Mouse (Mus musculus) kidney, postnatal 10 days (tissue): ENCODE data around the gene M6pr.
A peak's percentile ranks its signal among the peaks of the same experiment; 100 is the strongest.

Source experiments
- DNase-seq: peaks from one replicate; pipeline ENCODE4 v3.0.0; 2021; ENCODE audit warnings: mixed read lengths

The M6pr gene

GRCm38 (mm10) chr6:122308505-122309393, at the start of gene M6pr:
Gene M6pr, plus strand, starts transcription at chr6:122308720.
- DNase-seq = peak; percentile 95

- no peak for DNase-seq
These were observed 46.0 kb upstream of the M6pr start for GRCm38 (mm10) chr6:122262543-122262942.

- DNase-seq = peak; percentile 69
These were observed 40.0 kb upstream of the M6pr start for GRCm38 (mm10) chr6:122268561-122268960.

- no peak for DNase-seq
These were observed 39.4 kb upstream of the M6pr start for GRCm38 (mm10) chr6:122269170-122269569.

- DNase-seq = no peak
These were observed 38.4 kb upstream of the M6pr start for GRCm38 (mm10) chr6:122270152-122270551.

DNA sequence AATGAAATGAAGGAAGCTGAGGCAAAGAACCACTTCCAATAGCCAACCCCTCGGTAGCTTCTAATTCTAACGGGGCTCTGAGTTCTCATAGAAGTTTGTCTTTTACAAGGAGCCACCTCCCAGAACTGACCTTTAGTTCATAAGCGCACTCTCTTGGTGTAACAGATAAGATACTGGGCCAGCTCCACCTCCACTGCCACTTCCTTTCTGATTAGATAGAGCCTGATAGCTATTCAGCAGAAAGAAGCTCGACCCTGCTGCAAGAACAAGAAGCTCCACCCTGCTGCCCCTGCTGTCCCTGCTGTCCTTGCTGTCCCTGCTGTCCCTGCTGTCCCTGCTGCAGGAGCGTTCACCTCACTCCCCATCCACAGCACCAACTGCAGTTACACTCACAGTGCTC, 34.0 kb upstream of the M6pr start:
- no peak for DNase-seq

DNA sequence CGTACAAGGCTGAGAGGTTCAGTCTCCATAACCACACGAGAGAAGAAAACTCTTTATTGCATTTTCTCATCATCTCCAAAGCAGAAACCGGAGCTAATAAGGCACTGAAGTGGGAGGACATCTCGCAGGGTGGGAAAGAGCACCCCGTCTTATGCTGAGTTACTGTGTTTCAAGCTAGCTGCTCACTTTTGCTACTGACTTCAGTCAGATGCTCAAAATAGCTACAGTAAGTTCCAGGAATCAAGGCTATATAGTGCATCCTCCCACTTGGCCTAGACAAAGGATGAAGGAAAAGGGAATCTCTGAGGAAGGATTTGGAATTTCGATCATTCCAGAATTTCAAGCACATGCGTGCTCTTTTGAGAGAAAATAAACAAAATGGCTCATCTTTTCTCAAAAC, 32.0 kb upstream of the M6pr start:
- no peak for DNase-seq

- no peak for DNase-seq
These were observed 25.7 kb upstream of the M6pr start, which contains the start of gene Klrg1 for GRCm38 (mm10) chr6:122282782-122283181. Gene Klrg1, minus strand, starts transcription at chr6:122282882.

GRCm38 (mm10) chr6:122283429-122283828, 25.1 kb upstream of the M6pr start:
- DNase-seq = no peak

- no peak for DNase-seq
These were observed 24.2 kb upstream of the M6pr start for GRCm38 (mm10) chr6:122284304-122284703.

DNA sequence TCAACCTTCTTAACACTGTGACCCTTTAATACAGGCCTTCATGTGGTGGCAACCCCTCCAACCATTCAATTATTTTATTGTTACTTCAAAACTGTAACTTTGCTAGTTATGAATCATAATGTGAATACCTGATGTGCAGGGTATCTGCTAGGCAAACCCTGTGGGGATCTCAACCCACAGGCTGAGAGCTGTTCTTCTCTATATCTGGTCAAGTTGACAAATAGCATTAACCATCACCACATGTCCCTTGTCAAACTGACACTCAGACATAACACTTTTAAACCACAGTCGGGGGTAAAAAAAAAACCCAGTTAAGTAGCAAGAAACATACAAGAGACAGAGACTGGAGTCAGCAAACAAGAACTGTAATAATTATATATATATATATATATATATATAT, 23.7 kb upstream of the M6pr start:
- DNase-seq = no peak

DNA sequence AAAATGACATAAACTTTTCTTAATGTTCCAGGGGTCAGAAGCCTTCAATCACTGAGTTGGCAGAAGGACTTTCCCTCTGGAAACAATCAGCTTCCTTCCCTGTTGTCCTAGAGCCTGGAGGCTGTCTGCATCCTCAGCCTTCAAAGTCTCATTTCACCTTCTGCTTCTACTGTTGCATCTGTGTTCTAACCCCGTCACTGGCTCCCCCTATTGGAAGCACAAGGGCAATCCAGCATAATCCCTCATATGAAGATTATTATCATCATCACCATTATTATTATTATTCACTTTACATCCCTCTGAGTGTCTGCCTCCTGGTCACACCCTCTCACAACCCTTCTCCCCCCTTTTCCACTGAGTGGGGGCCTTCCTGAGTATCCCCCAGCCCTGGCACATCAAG, 20.3 kb upstream of the M6pr start:
- no peak for DNase-seq

GRCm38 (mm10) chr6:122289313-122289712, 19.2 kb upstream of the M6pr start:
- no peak for DNase-seq

GRCm38 (mm10) chr6:122290253-122290652, 18.3 kb upstream of the M6pr start:
- peak; percentile 12 for DNase-seq

GRCm38 (mm10) chr6:122291264-122291663, 17.3 kb upstream of the M6pr start:
- DNase-seq = no peak

GRCm38 (mm10) chr6:122291735-122292134, 16.8 kb upstream of the M6pr start:
- DNase-seq = no peak

GRCm38 (mm10) chr6:122292184-122292583, 16.3 kb upstream of the M6pr start:
- DNase-seq = peak; percentile 16

- no peak for DNase-seq
These were observed 15.4 kb upstream of the M6pr start for GRCm38 (mm10) chr6:122293121-122293520.

GRCm38 (mm10) chr6:122293796-122294195, 14.7 kb upstream of the M6pr start:
- no peak for DNase-seq

GRCm38 (mm10) chr6:122294290-122294689, 14.2 kb upstream of the M6pr start:
- DNase-seq = no peak

DNA sequence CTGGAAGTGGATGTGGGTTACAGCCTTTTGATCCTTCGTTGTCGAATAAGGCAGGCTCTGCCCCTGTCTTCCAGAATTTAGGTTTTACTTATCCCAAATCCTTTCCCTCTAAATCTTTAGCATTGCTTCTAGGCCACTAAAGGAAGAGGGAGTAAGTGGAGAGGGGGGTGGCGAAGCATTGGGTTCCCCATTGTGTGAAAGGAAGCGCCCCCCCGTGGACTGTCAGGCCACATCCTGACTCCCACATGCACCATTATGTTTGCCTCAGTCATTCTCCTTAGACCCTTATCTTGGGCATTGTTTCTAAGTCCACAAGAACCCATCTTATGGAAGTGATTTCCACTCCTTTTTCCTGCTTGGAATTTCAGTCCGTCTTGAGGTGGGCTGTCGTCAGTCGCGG, 13.3 kb upstream of the M6pr start:
- peak; percentile 33 for DNase-seq

DNA sequence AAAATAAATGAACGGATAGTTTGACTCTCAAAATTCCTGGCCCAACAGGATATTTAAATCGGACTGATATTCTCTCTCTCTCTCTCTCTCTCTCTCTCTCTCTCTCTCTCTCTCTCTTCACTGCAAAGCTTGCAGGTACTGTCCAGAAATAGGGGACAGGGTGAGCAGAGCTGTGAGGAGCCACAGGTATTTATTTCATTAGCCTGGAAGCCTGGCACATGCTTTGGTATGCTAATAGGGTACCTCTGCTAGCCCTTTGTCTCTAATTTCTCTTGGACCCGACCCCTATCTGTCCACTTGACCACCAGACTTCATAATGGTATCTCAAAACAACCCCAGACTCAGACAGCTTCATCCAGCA, 11.6 kb upstream of the M6pr start:
- DNase-seq = no peak

- DNase-seq = peak; percentile 50
These were observed 11.0 kb upstream of the M6pr start for GRCm38 (mm10) chr6:122297279-122298222.

DNA sequence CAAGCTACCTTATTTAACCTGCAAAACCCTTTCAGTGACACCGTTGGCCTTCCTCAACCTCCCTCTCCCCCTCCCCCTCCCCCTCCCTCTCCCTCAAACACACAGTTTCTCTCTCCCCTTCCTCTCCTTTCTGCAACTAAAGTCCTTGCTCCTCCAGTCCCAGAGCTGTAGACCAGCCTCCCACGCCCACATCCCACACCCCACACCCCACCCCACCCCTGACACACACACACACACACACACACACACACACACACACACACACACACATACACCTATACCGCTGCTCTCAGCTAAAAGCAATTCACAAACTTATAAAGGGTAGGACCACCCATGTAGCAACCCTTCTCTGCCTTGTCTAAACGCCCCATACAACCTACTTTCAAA, 10.3 kb upstream of the M6pr start:
- no peak for DNase-seq
